Mouse (Mus musculus) embryonic facial prominence, embryonic 14.5 days (tissue): ENCODE data around the gene Zfp292. TPM values are rescaled to one million over a fixed set of nuclear protein-coding genes. Genes with fewer than 3 reads are reported as not detected.

Source experiments
- ATAC-seq: fragments of 200-750 bp; cut with Nextera tagmentation; 2 replicates; pipeline ENCODE4 v1.8.0; 2017; ENCODE audit warnings: low read depth, moderate number of reproducible peaks, moderate TSS enrichment
- DNase-seq: peaks from one replicate; pipeline ENCODE4 v3.0.0-alpha.2; 2015; ENCODE audit warnings: low spot score
- H3K27ac ChIP-seq: fragments of 300-500 bp; sonication (generic); replicated peaks from 2 replicates; pipeline ENCODE4 v1.5.1; 2014; ENCODE audit warnings: low read depth, mild to moderate bottlenecking, low read length, moderate library complexity
- H3K27me3 ChIP-seq: fragments of 300-500 bp; sonication (generic); replicated peaks from 2 replicates; pipeline ENCODE4 v1.6.1; 2014; ENCODE audit warnings: low read length; ENCODE audit not compliant: control insufficient read depth, insufficient read depth
- H3K36me3 ChIP-seq: fragments of 300-500 bp; sonication (generic); 2 replicates; pipeline ENCODE4 v1.6.1; 2014; ENCODE audit warnings: low read length, mixed read lengths; ENCODE audit not compliant: control insufficient read depth, insufficient read depth
- H3K4me1 ChIP-seq: fragments of 300-500 bp; sonication (generic); 2 replicates; pipeline ENCODE4 v1.6.1; 2014; ENCODE audit warnings: antibody characterized with exemption, low read length; ENCODE audit not compliant: control insufficient read depth, insufficient read depth
- H3K4me2 ChIP-seq: fragments of 300-500 bp; sonication (generic); 2 replicates; pipeline ENCODE4 v1.6.1; 2014; ENCODE audit warnings: low read depth, mild to moderate bottlenecking, low read length, moderate library complexity, mixed read lengths
- H3K4me3 ChIP-seq: fragments of 300-500 bp; sonication (generic); 2 replicates; pipeline ENCODE4 v1.5.1; 2014; ENCODE audit warnings: low read depth, mild to moderate bottlenecking, low read length
- H3K9ac ChIP-seq: fragments of 300-500 bp; sonication (generic); 2 replicates; pipeline ENCODE4 v1.6.1; 2014; ENCODE audit warnings: low read depth, mild to moderate bottlenecking, low read length, moderate library complexity, mixed read lengths
- H3K9me3 ChIP-seq: fragments of 300-500 bp; sonication (generic); 2 replicates; pipeline ENCODE4 v1.6.1; 2016; ENCODE audit warnings: low read length; ENCODE audit not compliant: control insufficient read depth
- WGBS: fragments of 180-500 bp; shearing (Covaris S2); extraction: QIAGEN DNeasy Blood & Tissue Kit; methylation state at CpG from one replicate; pipeline ENCODE4 v1.1.7; 2014; 5-methylcytosine and 5-hydroxymethylcytosine counted together
- polyA plus RNA-seq: library from polyadenylated mRNA; unstranded; fragments of >200 nt; fragmentation: Nextera tagmentation; extraction: Ambion mirVana; gene quantifications from 2 replicates; pipeline ENCODE4 v1.2.1, GENCODE M21; 2014

Zfp292 gene
- polyA plus RNA-seq, 1 experiment from 2014 or later: 21.7 TPM

DNA sequence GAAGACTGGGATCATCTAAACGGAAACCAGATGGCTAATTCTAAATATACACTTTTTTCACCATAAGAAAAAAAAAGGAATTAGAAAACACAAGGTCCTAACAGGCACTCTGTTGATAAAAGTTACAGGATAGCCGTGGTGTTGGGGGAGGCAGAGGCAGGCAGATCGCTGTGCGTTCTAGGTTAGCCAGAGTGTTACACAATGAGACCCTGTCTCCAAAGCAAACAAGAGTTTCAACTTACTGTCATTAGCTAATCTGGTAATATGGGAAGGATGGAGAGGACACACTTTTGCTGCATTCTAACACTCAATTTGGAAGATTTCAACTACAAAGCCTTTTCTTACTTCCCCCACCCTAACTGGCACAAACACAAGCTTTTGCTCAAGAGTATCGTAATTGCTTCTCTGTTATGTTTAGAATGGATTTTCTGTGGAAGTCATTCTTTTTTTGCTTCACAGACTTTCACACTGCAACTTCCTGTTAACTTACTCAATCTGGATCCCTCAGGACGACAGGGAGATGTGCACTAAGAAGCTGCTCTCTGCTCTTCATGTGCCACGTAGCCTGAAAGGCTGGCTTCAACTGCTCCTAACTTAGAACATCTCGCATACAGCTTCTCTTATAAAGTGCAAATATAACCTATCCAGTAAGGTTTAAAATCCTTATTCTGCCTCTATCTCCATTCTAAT, 85.3 kb downstream of the Zfp292 start:
- ATAC-seq (no peak), DNase-seq (no peak)
- Histone ChIP-seq H3K9me3 (no peaks in the 10 kb centered on the region), H3K4me1 (no peaks in the 10 kb centered on the region), H3K27me3 (no peaks in the 10 kb centered on the region), H3K4me3 (no peak overlapping the region), H3K36me3 (peaks cover 8% of the 10 kb centered on the region; the same call in 1 of the 2 replicates), H3K27ac (no peak overlapping the region), H3K4me2 (no peak overlapping the region), H3K9ac (no peak overlapping the region)
- 58% methylated on average over 8 of the region's 8 CpGs for WGBS

DNA sequence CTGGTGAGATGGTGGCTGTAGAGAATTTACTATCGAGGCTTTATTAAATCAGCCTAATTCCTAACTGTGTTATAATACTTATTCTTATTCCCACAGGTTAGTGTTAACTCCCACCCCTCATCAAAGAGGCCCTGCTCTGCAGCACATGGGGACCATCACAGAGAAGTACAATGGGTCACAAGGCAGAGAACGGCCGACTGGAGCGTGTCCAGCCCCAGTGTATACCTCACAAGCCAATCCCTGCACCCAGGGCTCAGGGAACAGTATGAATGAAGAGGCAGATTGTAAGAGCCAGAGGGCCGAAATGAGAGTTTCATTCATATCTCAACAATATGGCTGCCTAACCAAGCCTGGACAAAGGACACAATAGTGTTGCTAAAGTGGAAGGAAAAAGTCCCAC, 86.5 kb downstream of the Zfp292 start:
- Histone ChIP-seq H3K27me3 (no peaks in the 10 kb centered on the region), H3K36me3 (no peaks in the 10 kb centered on the region), H3K4me1 (no peaks in the 10 kb centered on the region), H3K27ac (no peak overlapping the region), H3K9ac (no peak overlapping the region), H3K4me3 (no peak overlapping the region), H3K4me2 (no peak overlapping the region), H3K9me3 (no peaks in the 10 kb centered on the region)
- DNase-seq: no peak
- 77% methylated on average over 5 of the region's 5 CpGs for WGBS
- ATAC-seq: no peak

DNA sequence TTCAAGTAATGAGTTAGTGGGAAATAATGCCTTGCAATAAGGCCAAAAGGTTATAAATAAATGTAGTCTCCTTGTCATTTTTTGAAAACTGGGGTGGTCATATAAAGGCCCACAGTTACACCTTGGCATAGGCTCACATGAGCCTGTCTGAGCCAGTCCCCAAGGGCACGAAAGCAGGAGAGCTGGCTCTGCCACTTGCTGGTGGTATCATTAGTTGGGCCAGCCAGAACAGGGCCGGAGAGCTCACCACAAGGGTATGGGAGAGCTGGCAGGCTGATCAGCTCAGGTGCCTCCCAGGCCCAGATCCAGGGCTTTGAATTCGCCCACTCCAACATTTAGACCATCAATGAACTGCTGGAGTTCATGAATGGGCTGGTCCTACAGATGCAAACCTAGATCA, 96.3 kb downstream of the Zfp292 start:
- H3K4me2 ChIP-seq: no peak overlapping the region
- no peak for ATAC-seq
- no peak overlapping the region for H3K27ac ChIP-seq
- H3K36me3 ChIP-seq: no peaks in the 10 kb centered on the region
- no peak overlapping the region for H3K9ac ChIP-seq
- no peak overlapping the region for H3K4me3 ChIP-seq
- no peaks in the 10 kb centered on the region for H3K4me1 ChIP-seq
- H3K9me3 ChIP-seq: no peaks in the 10 kb centered on the region
- 83% methylated on average over 3 of the region's 3 CpGs for WGBS
- DNase-seq: no peak
- no peaks in the 10 kb centered on the region for H3K27me3 ChIP-seq

DNA sequence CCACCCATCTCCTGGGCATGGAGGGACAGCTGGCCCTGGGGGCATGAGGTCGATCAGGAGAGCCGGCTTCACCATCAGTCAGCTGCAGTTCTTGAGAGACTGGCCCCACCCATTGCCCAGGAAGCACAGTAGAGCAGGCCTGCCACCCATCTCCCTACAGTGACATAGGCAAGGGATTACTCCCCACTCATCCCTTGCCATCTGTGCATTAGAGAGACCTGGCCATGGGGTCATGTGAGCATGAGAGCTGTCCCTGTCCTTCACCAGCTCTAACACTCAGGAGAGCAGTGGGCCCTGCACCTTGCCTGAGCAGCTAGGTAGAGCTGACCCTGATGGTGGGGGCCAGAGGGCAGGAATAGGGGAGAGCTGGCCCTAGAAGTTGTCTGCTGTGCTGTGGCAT, 97.1 kb downstream of the Zfp292 start:
- Histone ChIP-seq H3K9me3 (no peaks in the 10 kb centered on the region), H3K27me3 (no peaks in the 10 kb centered on the region), H3K4me1 (no peaks in the 10 kb centered on the region), H3K27ac (no peak overlapping the region), H3K36me3 (no peaks in the 10 kb centered on the region), H3K4me2 (no peak overlapping the region), H3K9ac (no peak overlapping the region), H3K4me3 (no peak overlapping the region)
- ATAC-seq (no peak), DNase-seq (no peak)
- WGBS: 30% methylated on average over 2 of the region's 2 CpGs

DNA sequence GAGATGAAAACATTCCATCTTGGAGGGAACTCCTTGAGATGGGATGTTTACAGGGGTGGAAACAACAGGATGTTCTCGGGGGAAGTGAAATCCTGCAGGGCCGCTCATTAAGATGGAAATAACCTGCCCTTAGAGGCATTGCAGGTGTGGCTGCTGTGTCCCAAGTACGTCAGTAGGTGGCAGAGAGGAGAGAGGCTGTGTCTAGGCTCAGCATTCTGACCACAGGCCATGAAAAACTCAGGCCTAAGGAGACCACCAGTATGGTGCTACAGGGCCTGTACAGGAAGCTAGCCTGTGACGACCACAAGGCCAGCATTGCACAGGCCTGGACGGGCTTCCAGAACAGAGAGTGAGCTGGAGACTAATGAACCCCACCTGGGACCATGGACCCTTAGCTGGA, 97.9 kb downstream of the Zfp292 start:
- H3K9ac ChIP-seq: no peak overlapping the region
- H3K4me3 ChIP-seq: no peak overlapping the region
- H3K9me3 ChIP-seq: no peaks in the 10 kb centered on the region
- no peak overlapping the region for H3K27ac ChIP-seq
- H3K4me2 ChIP-seq: no peak overlapping the region
- ATAC-seq (no peak), DNase-seq (no peak)
- no peaks in the 10 kb centered on the region for H3K36me3 ChIP-seq
- H3K4me1 ChIP-seq: no peaks in the 10 kb centered on the region
- WGBS: 59% methylated on average over 5 of the region's 5 CpGs
- H3K27me3 ChIP-seq: no peaks in the 10 kb centered on the region

DNA sequence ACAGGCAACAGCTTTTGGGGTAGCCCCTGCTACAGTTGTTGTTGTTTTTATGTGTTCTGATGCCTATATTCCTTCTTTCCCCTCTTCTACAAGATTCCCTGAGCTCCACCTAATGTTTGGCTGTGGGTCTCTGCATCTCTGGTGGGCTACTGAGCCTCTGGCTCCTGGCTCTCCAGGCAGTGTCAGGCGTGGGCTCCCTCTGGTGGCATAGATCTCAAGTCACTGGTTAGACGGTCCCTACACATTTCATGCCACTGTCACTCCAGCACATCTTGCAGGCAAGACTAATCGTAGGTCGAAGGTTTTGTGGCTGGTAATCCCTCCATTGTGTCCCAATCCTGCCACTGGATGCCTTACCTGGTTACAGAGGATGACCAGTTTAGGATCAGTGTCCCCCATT, 100.0 kb downstream of the Zfp292 start:
- Histone ChIP-seq H3K4me1 (0 out of 2 replicates have a peak, but pooled peaks cover under 1% of the 10 kb centered on the region), H3K4me3 (no peak overlapping the region), H3K9ac (no peak overlapping the region), H3K9me3 (no peaks in the 10 kb centered on the region), H3K27me3 (no peaks in the 10 kb centered on the region), H3K36me3 (no peaks in the 10 kb centered on the region), H3K27ac (no peak overlapping the region), H3K4me2 (no peak overlapping the region)
- no peak for ATAC-seq
- WGBS: 24% methylated on average over 4 of the region's 4 CpGs
- peak; percentile 12 for DNase-seq

DNA sequence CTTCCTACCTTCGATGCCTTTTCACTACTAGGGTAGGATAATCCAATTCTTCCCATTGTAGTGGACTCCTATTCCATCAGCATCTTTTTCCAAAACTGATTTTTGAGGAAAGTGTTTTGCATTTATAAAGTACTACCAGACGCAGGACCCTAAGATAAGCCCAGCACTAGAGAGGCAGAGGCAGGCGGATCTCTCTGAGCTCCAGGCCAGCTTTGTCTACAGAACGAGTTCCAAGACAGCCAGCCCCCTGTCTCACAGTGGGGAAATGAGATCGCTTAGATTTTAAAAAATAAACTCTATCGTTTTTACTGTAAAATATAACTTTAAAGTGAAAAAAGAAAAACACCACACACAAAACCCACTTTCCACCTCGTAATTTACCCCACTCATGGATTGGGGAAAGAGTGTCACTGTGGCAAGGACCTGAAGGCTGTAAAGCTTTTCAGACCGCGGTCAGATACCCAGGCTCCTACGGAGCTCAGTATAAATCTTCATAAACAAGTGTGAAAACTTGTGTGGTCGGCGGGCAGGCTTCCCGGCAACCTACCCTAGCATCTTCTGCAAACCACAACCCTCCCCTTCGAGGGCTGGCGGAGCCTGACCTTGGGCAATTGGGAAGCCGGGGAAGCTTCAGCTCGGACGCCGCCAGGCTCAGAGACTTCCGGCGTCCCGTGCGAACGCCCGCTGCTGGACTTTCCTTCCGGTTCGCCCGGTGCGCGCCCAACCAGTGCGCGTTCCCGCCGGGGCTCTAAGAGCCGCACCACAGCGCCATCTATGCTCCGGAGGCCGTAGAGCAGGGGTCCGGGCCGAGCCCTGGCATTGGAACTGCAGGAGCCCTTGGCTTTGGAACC, 104.9 kb downstream of the Zfp292 start, which contains the start of gene Smim8:
Gene Smim8, minus strand, starts transcription at position 747 of the 851 bp plus-strand sequence.
- Histone ChIP-seq H3K27ac (peak within 1 kb of the TSS; percentile 78; the same call in 1 of the 2 replicates), H3K4me2 (peak within 1 kb of the TSS; percentile 76), H3K9me3 (no peaks in the 10 kb centered on the region), H3K4me3 (peak within 1 kb of the TSS; percentile 70), H3K9ac (peak within 1 kb of the TSS; percentile 83), H3K4me1 (0 out of 2 replicates have a peak, but pooled peaks cover 3% of the 10 kb centered on the region), H3K27me3 (no peaks in the 10 kb centered on the region), H3K36me3 (no peaks in the 10 kb centered on the region)
- WGBS: 6% methylated on average over 34 of the region's 40 CpGs
- DNase-seq (peak; percentile 95), ATAC-seq (peak; percentile 95)

DNA sequence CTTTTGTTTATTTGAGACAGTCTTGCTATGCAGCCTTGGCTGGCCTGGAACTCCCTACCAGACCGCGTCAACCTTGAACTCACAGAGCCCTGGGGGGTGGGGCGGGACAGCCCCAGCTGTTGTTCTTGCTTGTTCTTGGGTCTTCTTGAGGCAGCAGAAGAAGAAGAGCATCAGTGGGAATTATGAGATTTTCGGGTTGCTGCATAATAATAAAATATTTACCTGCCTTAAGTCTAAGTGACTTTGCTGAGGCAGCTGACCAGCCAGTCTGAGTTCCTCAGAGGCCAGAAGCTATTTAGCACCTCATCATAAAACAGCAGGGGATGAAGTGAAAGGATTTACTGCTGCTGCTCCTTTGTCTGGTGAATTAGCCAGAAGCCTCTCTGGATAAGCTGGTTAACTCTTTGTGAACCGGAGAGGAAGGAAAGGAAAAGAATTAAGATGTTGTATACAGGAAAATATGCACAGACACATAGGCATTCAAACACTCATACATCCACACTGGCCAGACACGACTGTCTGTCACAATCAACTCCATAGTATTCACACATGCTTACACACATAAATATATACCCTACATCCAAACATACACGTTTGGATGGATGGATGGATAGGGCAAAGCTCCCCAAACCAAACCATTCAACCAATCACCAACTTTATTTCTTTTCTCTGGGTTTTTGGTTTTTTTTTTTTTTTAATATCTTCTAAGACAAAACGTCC, 110.9 kb downstream of the Zfp292 start:
- Histone ChIP-seq H3K4me1 (no peaks in the 10 kb centered on the region), H3K27ac (no peak overlapping the region), H3K4me3 (no peak overlapping the region), H3K4me2 (no peak overlapping the region), H3K27me3 (no peaks in the 10 kb centered on the region), H3K9me3 (no peaks in the 10 kb centered on the region), H3K9ac (no peak overlapping the region), H3K36me3 (peaks cover 16% of the 10 kb centered on the region; the same call in 1 of the 2 replicates)
- DNase-seq (no peak), ATAC-seq (no peak)
- WGBS: 21% methylated on average over 8 of the region's 8 CpGs
